Mouse (Mus musculus) embryonic fibroblast, embryonic 13.5 days (primary cell): Measurements from ENCODE around the gene Taf3. TPM values are rescaled to one million over a fixed set of nuclear protein-coding genes. Genes with fewer than 3 reads are reported as not detected.

ENCODE experiments used
- H3K27ac ChIP-seq: 2 replicates; pipeline ENCODE4 v1.5.1; 2012; ENCODE audit warnings: low read length, control low read depth, inconsistent platforms; ENCODE audit not compliant: insufficient read depth
- H3K4me1 ChIP-seq: 2 replicates; pipeline ENCODE4 v1.6.1; 2011; ENCODE audit warnings: low read length; ENCODE audit not compliant: control insufficient read depth, insufficient read depth
- H3K4me3 ChIP-seq: 2 replicates; pipeline ENCODE4 v1.5.1; 2011; ENCODE audit warnings: mild to moderate bottlenecking, control low read depth, low read length; ENCODE audit not compliant: insufficient read depth
- CTCF ChIP-seq: IDR thresholded peaks from 2 replicates; pipeline ENCODE4 v1.5.1; 2011; ENCODE audit warnings: mild to moderate bottlenecking, control low read depth, low read length, moderate library complexity, borderline replicate concordance; ENCODE audit not compliant: insufficient read depth
- POLR2A ChIP-seq: IDR thresholded peaks from 2 replicates; pipeline ENCODE4 v1.6.1; 2011; ENCODE audit warnings: low read depth, mild to moderate bottlenecking, control low read depth, low read length, moderate library complexity
- polyA plus RNA-seq: library from polyadenylated mRNA; stranded (reverse); fragments of >200 nt; gene quantifications from 2 replicates; pipeline ENCODE4 v1.2.4, GENCODE M21; 2011; ENCODE audit warnings: low read depth; ENCODE audit not compliant: missing spikeins, insufficient read length

Gene Taf3
- polyA plus RNA-seq, 1 experiment, result 7.7 TPM

DNA sequence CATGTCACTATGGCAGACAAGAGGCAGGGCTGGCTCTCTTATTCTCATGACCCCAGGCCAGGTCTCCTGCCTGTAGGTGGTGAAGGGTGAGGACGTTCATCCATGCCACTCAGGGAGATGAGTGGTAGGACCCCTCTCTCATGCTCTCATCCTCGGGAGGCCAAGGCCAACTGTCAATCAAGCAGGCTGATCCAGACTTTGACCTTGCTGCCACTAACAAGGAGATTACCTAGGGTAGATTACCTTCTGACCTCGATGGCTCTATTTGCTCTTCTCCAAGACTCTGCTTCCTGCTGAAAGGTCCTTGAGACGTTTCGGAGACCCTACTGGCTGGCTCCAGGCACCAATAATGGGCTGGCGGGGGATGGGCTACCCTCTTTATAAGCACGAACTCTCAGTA is 26.1 kb upstream of the Taf3 start:
- H3K4me3 ChIP-seq, result no peak overlapping the region
- TF ChIP-seq CTCF (no peak), POLR2A (no peak)
- no peaks in the 10 kb centered on the region for H3K4me1 ChIP-seq

DNA sequence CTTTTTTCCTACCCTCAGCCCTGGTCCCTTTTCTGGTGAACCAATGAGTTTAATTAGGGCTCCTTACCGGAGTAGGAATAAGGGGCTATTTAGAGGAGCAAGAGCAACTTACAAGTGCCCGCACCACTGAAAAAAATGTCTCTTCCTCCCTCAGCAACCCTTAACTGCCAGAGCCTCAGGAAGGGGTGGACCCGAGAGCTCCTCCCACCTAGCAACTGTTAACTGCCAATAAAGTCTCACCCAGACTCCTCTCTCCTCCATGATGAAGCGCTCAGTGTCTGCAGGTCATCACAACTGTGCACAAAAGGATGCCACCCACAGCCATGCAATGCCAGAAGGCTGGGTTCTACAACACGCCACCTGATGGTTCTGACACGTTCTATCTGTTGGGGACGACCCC is 23.4 kb upstream of the Taf3 start:
- no peak for TF ChIP-seq CTCF
- no peak for TF ChIP-seq POLR2A
- Histone ChIP-seq H3K4me1 (no peaks in the 10 kb centered on the region), H3K4me3 (no peak overlapping the region), H3K27ac (no peak overlapping the region)

More for the DNA sequence above, 26.1 kb upstream of the Taf3 start:
- no peak overlapping the region for H3K27ac ChIP-seq

DNA sequence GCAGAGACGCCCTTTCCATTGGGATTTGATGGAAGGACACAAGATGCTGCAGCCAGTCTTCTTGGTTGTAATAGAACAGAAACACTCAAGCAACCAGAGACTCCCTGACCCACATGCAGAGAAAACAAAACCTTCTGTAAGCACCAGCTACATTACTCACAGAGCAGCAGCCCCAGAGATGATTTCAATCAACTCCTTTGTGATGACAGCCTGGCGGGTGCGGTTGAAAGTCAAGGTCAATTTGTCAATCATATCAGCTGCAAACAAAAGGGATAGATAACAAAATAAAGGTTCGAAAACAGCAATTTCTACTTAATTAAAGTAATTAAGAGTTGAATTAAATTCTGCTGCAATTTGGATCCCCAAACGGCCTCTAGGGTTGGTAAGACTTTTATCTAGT is 10.4 kb upstream of the Taf3 start:
- no peak for TF ChIP-seq CTCF
- TF ChIP-seq POLR2A, result no peak

DNA sequence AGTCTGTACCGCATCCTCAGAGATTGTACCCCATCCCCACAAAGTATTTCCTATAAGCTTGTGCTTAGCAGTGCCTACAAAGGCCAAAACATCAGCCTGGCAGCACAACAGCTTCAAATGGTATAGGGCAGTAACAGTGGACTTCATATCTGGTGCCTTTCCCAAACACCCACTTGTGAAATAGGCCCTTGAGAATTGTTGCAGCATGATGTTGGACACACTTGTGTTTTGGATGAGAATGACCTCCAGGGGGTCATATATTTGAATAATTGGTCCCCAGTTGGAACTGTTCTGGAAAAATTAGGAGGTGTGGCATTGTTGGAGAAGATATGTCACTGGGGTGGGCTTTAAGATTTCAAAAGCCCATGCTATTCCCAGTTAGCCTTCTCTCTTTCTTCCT is 3.6 kb upstream of the Taf3 start:
- no peak overlapping the region for H3K4me3 ChIP-seq
- H3K27ac ChIP-seq, result no peak overlapping the region
- TF ChIP-seq POLR2A (no peak), CTCF (no peak)
- H3K4me1 ChIP-seq, result no peaks in the 10 kb centered on the region

More for the DNA sequence above, 10.4 kb upstream of the Taf3 start:
- Histone ChIP-seq H3K27ac (no peak overlapping the region), H3K4me1 (no peaks in the 10 kb centered on the region), H3K4me3 (no peak overlapping the region)

DNA sequence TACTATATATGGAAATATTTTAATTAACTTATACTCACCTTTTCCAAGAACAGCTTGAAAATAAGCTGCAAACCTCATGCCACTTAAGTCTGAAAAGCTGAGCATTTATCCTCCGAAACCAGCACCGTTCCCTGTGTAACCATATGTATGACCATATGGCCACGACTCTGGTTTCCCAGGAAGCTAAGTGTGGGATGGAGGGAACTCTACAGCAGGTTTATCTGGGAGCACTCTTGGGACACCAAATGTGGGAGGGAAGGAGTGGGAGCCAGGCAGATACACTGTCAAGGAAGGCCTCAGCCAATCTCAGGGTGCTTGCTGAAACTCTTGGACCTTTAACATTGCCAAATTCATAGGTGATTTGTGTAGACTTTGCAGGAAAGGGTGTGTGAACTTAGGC is 2.5 kb upstream of the Taf3 start:
- Histone ChIP-seq H3K27ac (no peak overlapping the region), H3K4me3 (no peak overlapping the region), H3K4me1 (no peaks in the 10 kb centered on the region)
- TF ChIP-seq POLR2A (no peak), CTCF (no peak)

DNA sequence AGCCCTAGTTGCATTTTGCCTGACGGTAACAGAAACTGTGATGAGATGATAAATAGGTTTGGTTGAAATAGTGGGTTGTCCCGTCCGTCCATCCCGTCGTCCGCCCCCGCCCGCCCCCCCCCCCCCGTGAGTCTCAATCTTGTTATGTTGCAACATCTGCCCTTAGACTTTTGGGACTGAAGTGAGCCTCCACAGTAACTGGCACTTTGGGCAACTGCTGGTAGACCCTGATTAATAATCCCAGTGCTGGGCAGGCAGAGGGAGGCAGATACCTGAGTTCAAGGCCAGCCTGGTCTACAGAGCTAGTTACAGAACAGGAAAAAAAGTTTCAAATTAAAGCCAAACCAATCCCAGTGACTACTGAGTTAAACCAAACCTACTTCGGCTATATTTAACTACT is 1.1 kb upstream of the Taf3 start:
- no peak overlapping the region for H3K27ac ChIP-seq
- H3K4me3 ChIP-seq, result peak overlapping the region; percentile 72
- no peaks in the 10 kb centered on the region for H3K4me1 ChIP-seq
- TF ChIP-seq CTCF (no peak), POLR2A (no peak)

DNA sequence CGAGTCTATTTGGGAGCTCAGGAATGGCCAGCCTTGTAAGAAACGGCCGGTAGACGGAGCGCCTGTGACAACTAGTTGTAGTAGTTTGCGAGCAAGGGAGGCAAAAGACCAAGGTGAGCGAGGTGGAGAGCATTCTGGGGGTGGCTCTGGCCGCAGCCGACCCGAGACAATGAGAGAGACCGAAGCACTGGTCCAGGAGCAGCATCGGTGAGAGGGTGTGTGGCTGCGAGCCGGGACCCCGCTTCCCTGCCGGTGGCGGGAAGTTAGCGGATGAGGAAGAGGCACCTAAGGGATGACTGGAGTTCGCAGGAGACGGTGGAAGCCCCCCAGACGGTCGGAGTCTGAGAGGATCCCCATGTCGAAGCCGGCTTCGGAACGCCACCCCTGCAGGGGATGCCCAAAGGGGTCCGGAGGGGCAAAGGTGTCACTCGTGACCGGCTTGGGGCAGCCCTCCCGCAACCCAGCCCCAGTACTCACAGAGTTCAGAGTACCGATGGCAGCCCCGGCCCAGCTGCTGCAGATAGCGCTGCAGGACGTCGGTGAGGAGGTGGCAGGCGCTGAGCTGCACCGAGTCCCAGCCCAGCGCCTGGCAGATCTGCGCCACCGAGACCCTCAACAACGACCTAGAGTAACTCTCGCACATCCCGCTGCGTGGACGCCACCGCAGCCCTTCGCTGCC is 499 bp downstream of the Taf3 start:
- Histone ChIP-seq H3K4me3 (peak overlapping the region; percentile 70), H3K27ac (no peak overlapping the region)

DNA sequence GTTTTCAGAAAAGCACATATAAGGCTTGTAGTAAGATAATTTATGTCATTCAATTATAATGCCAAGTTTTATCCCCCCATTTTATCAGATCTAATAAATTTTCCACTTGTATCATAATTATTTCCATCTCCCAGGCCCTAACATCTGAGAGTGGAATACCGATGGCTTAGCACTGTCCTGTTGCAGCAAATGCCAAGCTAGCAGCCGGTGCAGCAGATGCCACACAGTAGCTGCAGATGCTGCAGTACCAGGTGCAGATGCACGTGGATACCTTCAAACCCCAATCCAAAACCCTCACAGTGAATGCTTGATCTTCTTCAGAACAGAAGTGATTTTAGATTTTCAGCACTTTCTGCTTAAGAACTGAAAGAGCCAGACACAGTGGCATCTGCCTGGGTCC is 13.4 kb downstream of the Taf3 start:
- Histone ChIP-seq H3K4me1 (peaks cover 2% of the 10 kb centered on the region; the same call in 1 of the 2 replicates), H3K27ac (no peak overlapping the region), H3K4me3 (no peak overlapping the region)
- no peak for TF ChIP-seq POLR2A
- no peak for TF ChIP-seq CTCF

More for the DNA sequence above, 499 bp downstream of the Taf3 start:
- no peaks in the 10 kb centered on the region for H3K4me1 ChIP-seq
- no peak for TF ChIP-seq POLR2A
- no peak for TF ChIP-seq CTCF

DNA sequence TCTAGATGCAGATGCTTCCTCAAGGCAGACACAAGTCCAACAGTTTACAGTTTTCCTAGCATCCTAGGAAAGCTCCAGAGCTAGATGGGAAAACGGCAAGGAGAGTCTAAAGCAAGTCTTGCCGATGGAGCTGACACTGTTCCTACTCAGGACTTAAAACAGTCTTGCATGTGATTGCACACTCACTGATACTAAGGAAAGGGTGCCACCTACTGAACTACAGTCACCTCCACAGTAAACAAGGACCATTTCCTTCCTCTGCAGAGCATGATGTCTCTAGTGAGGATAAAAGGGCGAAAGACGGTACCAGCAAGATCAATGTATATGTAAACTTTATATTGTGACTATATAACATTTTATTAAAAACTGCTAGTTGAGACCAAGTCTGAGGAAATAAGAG is 14.7 kb downstream of the Taf3 start:
- TF ChIP-seq POLR2A (no peak), CTCF (no peak)
- Histone ChIP-seq H3K4me3 (no peak overlapping the region), H3K4me1 (peaks cover 2% of the 10 kb centered on the region; the same call in 1 of the 2 replicates), H3K27ac (no peak overlapping the region)

DNA sequence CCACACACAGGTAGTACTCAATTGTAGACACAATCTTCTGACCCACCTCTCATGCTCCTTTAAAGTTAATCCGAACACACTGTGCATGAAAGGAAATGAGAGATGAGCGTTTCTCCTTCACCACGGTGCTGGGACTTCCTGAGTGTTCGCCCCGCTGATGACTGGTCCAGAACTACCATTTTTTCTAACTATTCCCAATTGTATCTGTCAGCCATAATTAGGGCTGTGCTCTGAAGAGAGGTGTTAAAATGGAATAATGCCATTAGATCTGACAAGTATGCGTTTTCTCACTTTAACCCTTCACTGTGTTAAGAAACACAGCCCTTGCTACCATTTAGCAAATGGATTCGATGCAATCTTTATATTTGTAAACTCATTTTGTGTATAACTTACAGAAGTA is 18.6 kb downstream of the Taf3 start:
- no peak for TF ChIP-seq CTCF
- no peak for TF ChIP-seq POLR2A
- Histone ChIP-seq H3K27ac (no peak overlapping the region), H3K4me3 (no peak overlapping the region), H3K4me1 (peaks cover 2% of the 10 kb centered on the region; the same call in 1 of the 2 replicates)
